Mouse (Mus musculus) regulatory T cell (primary cell): Measurements from ENCODE around the gene Rasal1.

Experiments used
- in situ Hi-C: fragments of 300-600 bp; cut with MboI, MseI; formaldehyde crosslinking; loops from one replicate; pipeline ENCODE4 v1.15.1; 2025; ENCODE audit warnings: high pct_unique_total_duplicates

Gene Rasal1

DNA sequence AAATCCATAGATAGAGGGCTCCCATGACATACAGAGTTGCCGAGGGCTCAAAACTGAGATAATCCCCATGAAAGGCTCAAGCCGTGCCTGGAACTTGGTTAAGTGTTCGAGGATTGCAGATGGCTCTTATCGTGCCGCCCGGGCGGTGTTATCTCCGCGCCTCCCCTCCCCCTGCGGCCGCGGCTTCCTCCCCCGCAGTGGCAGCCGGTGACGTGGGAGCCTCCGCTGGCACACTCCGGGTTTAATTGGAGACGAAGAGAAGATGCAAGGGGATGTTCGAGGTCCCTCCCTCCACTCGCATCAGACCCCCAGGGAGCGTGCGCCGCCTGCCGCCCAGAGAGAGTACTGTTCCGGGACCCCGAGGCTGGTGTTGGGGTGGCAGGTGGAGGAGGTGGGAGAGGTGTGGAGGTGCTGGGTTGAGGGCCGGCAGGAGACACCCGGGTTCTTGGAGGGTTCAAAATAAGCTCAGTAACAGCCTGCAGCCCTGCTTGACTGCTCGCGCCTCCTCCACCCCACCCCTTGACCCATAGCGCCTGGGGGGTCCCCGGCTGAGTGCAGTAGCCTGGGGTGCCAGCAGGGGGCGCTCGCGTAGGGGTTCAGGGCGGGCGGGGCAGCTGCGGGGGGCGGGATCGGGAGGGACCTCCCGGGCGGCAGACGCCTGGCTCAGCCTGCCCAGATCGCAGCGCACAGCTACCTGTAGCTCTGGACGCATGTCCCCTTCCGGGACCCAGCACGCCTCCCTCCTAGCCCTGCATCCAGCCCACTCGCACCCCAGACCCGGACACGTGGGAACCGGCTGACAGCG is at the start of gene Rasal1:
Gene Rasal1 (plus strand): TSS at position 244 of the 805 bp plus-strand sequence.
- in situ Hi-C loops, result no loop called here

DNA sequence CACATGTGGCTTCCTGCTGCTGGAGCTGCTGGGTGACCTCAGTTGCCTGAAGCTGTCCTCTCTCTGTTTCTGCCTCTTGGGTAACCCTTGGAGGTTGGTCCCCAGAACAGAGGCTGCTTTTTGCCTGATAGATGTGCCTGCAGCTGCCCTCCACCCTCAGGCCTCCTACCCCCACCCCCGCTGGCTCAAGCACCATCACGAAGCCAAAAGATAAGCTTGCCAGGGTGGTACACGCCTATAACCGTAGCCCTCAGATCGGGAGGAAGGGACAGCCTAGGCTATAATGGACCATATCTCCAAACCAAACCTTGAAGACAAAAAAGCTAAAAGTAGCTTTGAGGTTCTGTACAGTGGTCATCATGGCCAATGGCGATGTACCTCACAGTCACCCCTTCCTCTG is 49.0 kb upstream of the Rasal1 start:
- in situ Hi-C loops, result loop anchor here (10.0 kb wide), 1 partner anchor 825 kb away; no protein-coding TSS in a partner anchor

DNA sequence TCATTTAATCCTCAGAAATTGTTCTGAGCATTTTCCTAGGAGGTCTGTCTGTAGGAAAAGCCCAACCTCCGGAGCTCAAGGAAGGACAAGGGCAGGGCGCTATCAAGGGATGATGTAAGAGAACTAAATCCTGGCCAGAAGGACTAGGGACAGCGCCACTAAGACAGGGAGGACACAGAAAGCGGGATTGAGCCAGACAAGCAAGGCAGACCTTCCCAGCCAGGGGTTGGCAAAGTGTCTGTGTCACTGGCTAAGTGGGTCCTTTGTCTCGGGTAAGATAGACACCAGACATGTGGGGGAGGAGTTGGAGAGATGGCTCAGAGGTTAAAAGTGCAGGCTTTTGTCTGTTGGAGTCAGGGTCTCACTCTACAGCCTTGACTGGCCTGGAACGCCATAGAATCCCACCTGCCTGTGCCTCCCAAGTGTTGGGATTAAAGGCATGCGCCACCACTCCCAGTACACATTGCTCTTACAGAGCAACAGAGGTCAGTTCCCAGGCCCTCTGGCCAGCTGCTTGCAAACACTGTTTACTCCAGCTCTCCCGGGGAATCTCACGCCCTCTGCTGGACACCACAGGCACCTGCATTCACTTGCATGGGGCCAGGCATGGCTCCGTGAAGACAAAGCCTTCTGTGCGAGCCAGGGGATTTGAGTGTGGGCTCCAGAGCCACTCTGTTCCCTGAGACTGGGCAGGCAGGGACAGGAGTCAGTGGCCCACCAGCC is 47.5 kb upstream of the Rasal1 start:
- in situ Hi-C loops, result no loop called here

DNA sequence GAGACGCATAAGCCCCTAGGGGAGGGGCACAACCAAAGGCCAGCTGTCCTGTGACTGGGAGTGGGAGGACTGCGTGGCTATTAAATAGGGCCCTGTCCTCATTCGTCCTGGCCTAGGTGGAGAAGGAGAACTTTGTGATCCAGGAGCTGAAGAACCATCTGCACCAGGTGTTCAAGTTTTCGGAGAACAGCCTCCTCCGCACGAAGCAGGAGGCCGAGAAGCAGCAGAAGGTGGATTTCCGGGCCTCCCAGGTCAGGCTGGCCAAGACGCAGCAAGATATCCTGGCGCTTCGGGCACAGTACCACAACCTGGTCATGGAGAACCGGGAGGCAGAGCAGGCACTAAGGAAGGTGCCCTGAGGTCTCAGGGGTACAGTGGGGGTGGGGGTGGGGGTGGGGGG is 46.4 kb upstream of the Rasal1 start:
- in situ Hi-C loops, result no loop called here

DNA sequence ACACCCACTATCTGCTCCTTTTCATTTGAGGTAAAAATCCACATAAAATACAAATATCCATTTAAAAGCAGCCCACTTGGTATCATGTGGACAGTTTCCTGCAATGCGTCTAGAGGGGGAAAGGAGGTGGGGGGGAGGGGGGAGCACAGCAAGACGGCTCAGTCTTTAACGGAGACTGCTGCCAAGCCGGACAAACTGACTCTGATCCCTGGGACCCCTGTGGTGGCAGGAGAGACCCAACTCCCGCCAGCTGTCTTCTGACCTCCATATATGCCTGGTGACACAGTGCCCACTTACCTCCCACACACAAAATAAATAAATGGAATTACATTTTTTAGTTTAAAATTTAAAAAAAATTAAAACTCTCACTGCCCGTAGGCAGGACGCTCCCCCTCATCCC is 45.1 kb upstream of the Rasal1 start:
- in situ Hi-C loops, result no loop called here

DNA sequence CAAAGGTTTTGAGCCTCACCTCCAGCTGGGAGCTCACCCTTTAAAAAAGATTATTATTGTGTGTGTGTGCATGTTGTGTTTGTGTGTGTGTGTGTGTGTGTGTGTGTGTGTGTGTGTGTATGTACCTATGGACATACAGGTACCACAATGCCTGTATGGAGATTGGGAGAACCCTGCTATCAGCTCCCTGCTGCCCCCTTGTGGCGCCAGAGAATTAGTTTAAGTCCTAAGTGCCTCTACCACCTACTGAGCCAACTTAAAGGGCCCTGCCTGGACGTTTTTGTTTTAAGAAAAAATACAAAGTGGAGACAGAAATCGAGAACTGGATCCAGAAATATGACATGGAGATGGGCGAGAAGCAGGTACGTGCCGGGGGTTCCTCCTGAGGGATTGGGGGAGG is 43.8 kb upstream of the Rasal1 start:
- in situ Hi-C loops, result loop anchor here (5.0 kb wide), 1 partner anchor 103 kb away; the partner anchor contains the start of gene Plbd2

DNA sequence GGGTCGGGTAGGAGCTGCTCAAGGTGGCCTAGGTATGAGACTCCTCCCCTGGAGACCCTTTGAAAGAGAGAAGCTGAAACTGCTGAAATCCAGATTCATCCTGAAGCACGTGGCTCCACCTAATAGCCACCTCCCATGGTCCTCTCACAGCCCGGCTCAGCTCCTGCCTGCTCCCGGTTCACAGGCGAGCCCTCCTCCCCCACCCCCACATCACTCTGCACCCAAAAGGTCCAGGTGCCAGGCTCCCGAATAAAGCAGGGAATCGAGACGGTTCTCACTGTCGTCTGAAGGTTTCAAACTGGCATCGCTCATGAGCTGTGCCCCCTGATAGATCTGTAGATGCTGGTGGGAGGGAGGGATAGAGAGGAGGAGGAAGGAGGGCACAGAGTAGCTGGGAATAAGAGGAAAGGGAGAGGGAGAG is 43.4 kb upstream of the Rasal1 start:
- in situ Hi-C loops, result loop anchor here (5.0 kb wide), 1 partner anchor 103 kb away; the partner anchor contains the start of gene Plbd2

DNA sequence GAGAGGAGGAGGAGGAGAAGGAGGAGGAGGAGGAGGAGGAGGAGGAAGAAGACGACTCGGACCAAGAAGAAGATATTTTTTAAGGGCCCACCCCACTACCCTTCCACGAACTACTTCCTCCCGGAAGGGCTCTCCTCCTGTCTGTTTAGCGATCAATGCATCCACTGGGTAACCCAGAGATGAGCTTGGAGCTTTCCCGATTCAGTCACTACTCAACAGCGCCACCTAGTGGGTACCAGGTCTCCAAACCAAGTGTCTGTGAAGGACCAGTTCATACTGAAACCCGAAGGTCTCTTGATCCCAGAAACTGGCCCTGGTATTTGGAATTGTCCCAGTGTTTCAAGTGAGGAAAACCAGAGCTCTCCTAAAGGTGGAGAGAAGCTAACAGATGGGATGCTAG is 42.9 kb upstream of the Rasal1 start:
- in situ Hi-C loops, result loop anchor here (5.0 kb wide), 1 partner anchor 103 kb away; the partner anchor contains the start of gene Plbd2

DNA sequence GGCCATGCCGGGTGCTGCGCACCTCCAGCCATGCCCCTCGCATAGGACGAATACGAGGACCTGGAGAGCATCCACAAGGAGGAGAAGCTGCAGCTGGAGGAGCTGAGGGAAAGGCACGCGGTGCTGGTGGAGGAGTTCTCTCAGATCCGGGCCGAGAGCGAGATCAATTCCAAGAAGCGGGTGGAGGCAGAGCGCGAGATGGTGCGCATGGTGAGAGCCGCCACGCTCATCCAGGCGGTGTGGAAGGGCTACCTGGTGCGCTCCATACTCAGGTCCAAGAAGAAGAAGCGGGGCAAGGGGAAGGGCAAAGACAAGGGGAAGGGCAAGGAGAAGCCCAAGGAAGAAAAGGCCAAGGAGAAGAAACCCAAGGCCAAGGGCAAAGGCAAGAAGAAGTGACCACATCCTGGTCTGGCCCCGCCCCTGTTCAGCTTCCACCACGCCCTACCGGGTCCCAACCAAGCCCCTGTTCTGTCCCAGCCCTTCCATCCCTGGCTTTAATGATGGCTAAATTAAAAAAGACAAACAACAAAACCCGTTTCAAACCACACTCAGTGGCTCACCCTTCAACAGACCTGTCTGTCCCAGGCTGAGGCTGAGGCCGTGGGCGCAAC is 41.9 kb upstream of the Rasal1 start:
- in situ Hi-C loops, result loop anchor here (5.0 kb wide), 1 partner anchor 104 kb away; the partner anchor contains the start of gene Plbd2

DNA sequence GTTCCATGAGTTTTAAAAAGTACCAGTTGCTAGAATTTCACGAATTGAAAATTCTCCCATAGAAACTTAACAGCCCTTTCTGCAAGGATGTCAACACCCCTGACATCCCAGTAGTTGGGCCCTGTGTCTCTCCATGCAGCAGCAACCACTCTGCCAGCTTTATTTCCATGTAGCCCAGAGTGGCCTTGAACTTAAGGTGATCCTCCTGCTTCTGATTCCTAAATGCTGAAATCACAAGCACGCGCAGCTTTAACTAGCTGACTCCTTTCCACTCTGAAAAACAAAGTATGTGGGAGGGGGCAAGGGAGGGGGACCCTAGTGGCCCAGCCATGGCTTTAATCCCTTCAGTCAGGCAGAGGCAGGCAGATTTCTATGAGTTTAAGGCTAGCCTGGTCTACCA is 41.3 kb upstream of the Rasal1 start:
- in situ Hi-C loops, result loop anchor here (5.0 kb wide), 1 partner anchor 105 kb away; the partner anchor contains the start of gene Plbd2

DNA sequence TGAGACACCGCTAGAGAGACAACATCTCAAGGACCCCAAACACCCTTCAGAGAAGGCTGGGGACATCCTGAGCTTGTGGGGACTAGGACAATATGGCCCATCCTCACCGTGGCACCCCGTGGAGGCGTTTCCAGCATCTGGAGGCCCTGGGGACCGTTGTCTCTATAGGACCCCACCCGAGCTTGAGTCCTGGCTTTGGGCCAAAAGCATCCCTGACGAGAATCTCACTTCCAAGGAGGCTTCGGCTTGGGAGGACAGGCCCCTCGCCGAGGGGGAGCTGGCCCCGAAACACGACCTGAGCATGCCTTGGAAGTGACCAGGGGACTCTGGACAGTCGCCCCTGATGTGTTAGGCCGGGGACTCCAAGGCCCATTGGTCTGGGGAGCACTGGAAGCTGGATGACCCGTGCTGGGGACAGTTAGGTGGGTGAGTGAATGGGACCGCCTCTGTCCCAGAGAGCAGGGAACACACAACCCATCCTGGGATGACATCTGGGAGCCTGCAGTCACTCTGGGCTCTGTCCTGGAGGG is 39.3 kb upstream of the Rasal1 start:
- in situ Hi-C loops, result loop anchor here (5.0 kb wide), 1 partner anchor 107 kb away; the partner anchor contains the start of gene Plbd2

DNA sequence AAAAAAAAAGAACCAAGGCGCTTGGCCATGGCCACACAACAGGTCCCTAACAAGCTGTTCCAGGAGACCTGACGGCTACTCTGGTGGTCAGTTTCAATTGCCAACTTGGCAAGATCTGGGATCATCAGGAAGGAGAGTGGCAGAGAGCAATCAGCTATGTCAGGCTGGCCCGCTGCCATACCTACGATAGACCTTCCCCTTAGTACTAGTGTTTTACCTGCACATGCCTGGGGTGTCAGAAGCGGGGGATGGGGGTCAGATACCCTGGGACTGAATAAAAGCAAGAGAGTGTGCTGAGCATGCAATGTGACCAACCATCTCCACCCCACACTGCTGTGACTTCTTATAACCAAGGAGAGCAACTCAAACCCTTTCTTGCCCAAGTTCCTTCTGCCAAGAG is 37.7 kb upstream of the Rasal1 start:
- in situ Hi-C loops, result no loop called here

DNA sequence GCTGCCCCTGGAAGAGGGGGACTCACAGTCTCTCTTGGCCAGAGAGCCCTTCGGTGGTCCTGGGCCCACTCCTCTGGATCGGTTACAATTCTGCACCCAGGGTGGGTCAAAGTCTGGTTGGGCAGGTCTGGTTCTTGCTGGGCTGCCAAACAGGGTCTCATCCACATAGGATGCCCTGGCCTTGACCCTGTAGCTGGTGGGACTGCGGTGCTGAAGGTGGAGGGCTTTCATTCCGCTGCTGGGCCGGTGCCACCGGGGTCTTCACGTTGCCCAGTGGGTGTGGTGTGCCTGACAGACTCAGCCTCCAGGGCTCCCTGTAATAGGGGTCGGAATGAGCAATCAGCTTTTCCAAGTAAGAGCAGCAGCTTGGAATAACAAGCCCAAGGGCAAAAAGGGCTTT is 37.2 kb upstream of the Rasal1 start:
- in situ Hi-C loops, result no loop called here

DNA sequence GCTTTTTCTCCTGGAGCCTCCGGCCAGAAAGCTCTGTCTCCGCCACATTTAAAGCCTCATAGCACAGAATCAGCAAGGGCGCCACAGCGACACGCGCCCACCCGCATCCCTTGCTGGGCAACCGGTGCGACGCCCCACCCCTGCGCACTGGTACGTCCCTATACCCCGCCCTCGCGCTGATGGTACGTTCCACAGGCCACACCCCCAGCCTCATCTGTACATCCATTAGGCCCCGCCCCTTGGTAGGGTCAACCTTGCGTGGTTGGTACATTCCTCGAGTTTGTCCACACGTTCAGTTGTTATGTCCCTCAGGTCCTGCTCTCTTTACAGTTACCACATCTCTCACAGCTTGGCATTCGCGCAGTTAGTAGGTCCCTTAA is 36.2 kb upstream of the Rasal1 start, which contains the start of the genes Rita1 and Ddx54:
Gene Rita1 (minus strand): TSS at position 148 of the 380 bp plus-strand sequence.
Gene Ddx54 (plus strand): TSS at position 298 of the 380 bp plus-strand sequence.
- in situ Hi-C loops, result no loop called here

DNA sequence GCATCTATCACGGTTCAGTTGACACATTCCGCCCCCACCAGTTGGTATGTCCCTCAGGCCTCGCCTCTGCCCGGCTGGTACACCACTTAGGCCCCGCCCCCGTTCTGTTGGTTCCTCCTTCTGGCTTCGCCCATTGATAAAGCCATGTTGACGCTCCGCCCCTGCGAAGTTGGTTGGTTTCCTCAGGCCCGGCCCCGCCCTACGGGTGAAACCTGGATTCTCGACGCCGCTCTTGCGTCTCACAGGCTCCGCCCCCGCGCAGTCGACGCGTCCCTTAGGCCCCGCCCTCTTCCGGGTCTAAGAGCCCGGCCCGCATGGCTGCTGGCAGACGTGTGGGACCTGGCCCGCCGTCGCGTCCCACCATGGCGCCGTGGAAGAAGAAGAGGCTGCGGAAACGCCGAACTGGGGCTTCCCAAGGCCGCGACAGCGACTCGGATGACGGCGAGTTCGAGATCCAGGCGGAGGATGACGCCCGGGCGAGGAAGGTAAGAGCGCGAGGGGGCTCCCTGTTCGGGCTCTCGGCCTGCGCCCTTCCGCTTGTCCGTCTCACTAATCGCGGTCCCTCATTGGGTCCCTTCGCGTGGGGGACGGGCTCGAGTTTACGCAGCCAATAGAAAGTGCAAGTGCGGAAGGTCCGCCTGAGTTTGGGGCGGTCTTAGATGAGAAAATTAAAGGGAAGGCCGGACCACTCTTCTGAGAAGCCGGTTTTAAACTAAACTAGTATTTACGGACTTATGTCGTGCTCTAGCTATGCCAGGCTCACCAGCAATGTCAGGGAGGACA is 35.6 kb upstream of the Rasal1 start:
- in situ Hi-C loops, result no loop called here

DNA sequence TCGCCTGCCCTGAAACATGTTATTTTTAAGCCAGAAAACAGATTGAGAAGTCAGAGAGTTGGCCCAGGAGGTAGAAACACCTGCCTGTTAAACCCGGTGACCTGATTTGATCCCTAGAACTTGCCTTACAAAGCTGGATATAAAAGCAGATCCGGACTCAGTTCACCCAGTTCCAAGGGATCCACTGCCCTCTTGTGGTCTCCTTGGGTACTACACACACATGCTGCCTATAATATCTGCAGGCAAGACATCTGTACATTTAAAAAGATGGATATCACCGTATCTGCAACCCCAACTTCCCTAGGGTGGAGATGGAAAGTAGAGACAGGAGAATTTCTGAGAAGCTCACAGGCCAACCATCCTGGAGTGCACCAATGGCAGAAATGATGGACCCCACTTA is 32.7 kb upstream of the Rasal1 start:
- in situ Hi-C loops, result no loop called here

DNA sequence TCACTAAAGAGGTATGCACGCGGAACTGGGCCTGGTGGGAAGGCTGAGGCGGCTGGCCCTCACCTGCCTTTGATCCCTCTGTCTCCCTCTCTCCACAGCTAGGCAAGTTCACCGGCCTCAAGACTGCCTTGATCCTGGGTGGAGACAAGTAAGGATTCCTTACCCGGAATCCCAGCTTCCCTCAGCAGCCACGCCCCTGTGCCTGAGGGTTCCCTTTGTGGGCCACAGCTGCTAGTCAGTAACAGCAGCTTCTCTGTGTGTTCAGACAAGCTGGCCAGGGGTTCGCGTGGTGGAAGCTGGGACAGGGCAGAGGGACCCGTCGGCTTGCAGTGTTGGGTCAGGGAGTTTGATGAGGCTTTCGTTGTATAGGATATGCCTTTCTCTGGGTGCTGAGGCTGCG is 29.8 kb upstream of the Rasal1 start:
- in situ Hi-C loops, result no loop called here

DNA sequence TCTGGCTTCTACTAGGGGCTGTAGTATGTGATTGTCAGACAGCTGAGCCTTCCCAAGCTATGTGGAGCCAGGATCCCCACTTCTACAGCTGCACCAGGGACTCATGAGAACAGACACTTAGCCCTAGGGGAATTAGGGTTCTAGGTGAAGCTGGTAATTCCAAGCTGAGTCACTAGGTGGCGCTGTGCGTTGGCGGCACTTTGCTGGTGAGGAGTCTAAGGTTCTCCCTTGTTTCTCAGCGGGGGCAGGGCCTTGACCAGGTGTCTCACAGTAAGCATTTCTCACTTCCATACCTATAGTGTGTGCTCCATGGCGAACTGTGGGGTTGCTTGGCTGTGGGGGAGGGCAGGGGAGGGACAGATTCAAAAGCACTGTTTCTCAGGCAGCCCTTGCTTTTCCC is 29.4 kb upstream of the Rasal1 start:
- in situ Hi-C loops, result no loop called here

DNA sequence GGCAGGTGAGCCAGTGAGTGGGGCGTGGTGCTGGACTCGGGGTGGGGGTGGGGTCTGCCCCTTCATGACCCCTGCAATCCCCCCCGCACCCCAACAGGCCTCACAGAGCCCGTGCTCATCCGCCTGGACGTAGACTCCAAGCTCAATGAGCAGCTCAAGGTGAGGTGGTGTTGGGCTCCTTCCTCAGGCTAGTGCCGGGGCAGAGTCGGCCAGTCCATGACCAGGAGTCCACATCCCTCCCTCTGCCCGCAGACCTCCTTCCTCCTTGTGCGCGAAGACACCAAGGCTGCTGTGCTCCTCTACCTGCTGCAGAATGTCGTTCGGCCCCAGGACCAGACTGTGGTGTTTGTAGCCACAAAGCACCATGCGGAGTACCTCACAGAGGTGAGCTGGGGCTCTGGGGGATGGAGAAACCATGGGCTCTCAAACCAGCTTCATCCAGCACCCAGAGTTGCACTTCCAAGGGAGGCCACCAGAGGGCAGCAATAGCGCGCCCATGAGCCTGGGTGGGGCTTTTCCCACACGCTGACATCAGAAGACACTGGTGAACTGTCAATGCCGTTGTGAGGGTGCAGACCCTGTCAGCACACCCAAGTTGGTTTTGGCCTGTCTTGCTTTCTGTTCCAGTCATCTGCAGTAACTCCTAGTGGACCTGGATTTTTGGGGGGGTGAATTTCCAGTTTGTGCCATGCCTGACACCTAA is 28.1 kb upstream of the Rasal1 start:
- in situ Hi-C loops, result loop anchor here (5.0 kb wide), 2 partner anchors 42 to 92 kb away; partner anchors contain the start of gene Dtx1
